Mouse (Mus musculus): ENCODE measurements around the gene Tmem132e. TPM values are rescaled to one million over a fixed set of nuclear protein-coding genes. Genes with fewer than 3 reads are reported as not detected.

The Tmem132e gene
- polyA plus RNA-seq, 1 experiment from 2014 or later, result 0.31 TPM

Other genes with a start within 250 kb of the Tmem132e start
- gene Ccl1, start 83.2 kb upstream of the Tmem132e start, polyA plus RNA-seq (2016; fragmentation: Nextera tagmentation; extraction: Ambion mirVana), result not detected in 2 replicates

All from forebrain, embryonic 10.5 days (tissue).